Mouse (Mus musculus): Measurements from ENCODE around the gene Syne3.

Syne3 gene

GRCm38 (mm10) chr12:104925035-104925434 lies 84.6 kb downstream of the Syne3 start:
- no peak for DNase-seq (ENCODE audit: low spot score)

- DNase-seq (ENCODE audit: low spot score), result no peak
Observed at GRCm38 (mm10) chr12:104924546-104924945, 85.1 kb downstream of the Syne3 start.

- DNase-seq (ENCODE audit: low spot score), result no peak
Observed at GRCm38 (mm10) chr12:104923948-104924388, 85.6 kb downstream of the Syne3 start.

GRCm38 (mm10) chr12:104922647-104923046 lies 87.0 kb downstream of the Syne3 start:
- no peak for DNase-seq (ENCODE audit: low spot score)

GRCm38 (mm10) chr12:104921071-104921470 lies 88.5 kb downstream of the Syne3 start:
- DNase-seq (ENCODE audit: low spot score), result no peak

GRCm38 (mm10) chr12:104919247-104919646 lies 90.4 kb downstream of the Syne3 start:
- DNase-seq (ENCODE audit: low spot score), result no peak

GRCm38 (mm10) chr12:104917927-104918326 lies 91.7 kb downstream of the Syne3 start:
- DNase-seq (ENCODE audit: low spot score), result no peak

- no peak for DNase-seq (ENCODE audit: low spot score)
Observed at GRCm38 (mm10) chr12:104917297-104917696, 92.3 kb downstream of the Syne3 start.

GRCm38 (mm10) chr12:104916776-104917175 lies 92.8 kb downstream of the Syne3 start:
- DNase-seq (ENCODE audit: low spot score), result no peak

GRCm38 (mm10) chr12:104915681-104916080 lies 93.9 kb downstream of the Syne3 start:
- no peak for DNase-seq (ENCODE audit: low spot score)

- no peak for DNase-seq (ENCODE audit: low spot score)
Observed at GRCm38 (mm10) chr12:104912990-104913389, 96.6 kb downstream of the Syne3 start.

GRCm38 (mm10) chr12:104912281-104912933 lies 97.2 kb downstream of the Syne3 start:
- no peak for DNase-seq (ENCODE audit: low spot score)

- no peak for DNase-seq (ENCODE audit: low spot score)
Observed at GRCm38 (mm10) chr12:104909750-104910149, 99.9 kb downstream of the Syne3 start.

- DNase-seq (ENCODE audit: low spot score), result no peak
Observed at GRCm38 (mm10) chr12:104908986-104909385, 100.6 kb downstream of the Syne3 start.

GRCm38 (mm10) chr12:104908024-104908781 lies 101.4 kb downstream of the Syne3 start:
- DNase-seq (ENCODE audit: low spot score), result no peak

- no peak for DNase-seq (ENCODE audit: low spot score)
Observed at GRCm38 (mm10) chr12:104907133-104907532, 102.5 kb downstream of the Syne3 start.

GRCm38 (mm10) chr12:104904138-104904537 lies 105.5 kb downstream of the Syne3 start:
- no peak for DNase-seq (ENCODE audit: low spot score)

- no peak for DNase-seq (ENCODE audit: low spot score)
Observed at GRCm38 (mm10) chr12:104902392-104903053, 107.1 kb downstream of the Syne3 start.

- no peak for DNase-seq (ENCODE audit: low spot score)
Observed at GRCm38 (mm10) chr12:104901320-104901719, 108.3 kb downstream of the Syne3 start.

- DNase-seq (ENCODE audit: low spot score), result no peak
Observed at GRCm38 (mm10) chr12:104899835-104900234, 109.8 kb downstream of the Syne3 start.

- DNase-seq (ENCODE audit: low spot score), result no peak
Observed at GRCm38 (mm10) chr12:104899161-104899560, 110.4 kb downstream of the Syne3 start.

- DNase-seq (ENCODE audit: low spot score), result no peak
Observed at GRCm38 (mm10) chr12:104898718-104899117, 110.9 kb downstream of the Syne3 start.

GRCm38 (mm10) chr12:104897051-104897618 lies 112.5 kb downstream of the Syne3 start:
- DNase-seq (ENCODE audit: low spot score), result no peak
